Mouse (Mus musculus) liver, embryonic 13.5 days (tissue): ENCODE measurements at regions not wholly inside any gene's neighbourhood (a gene's known extent, or its start where the extent isn't known, plus 50 kb on each side); places are given as distances from the start of the nearest gene placed in this dataset.

ENCODE experiments used
- ATAC-seq: fragments of 200-750 bp; cut with Nextera tagmentation; 2 replicates; pipeline ENCODE4 v1.8.0; 2017; ENCODE audit warnings: low read depth, mild to moderate bottlenecking, moderate number of reproducible peaks, moderate library complexity
- DNase-seq: peaks from one replicate; pipeline ENCODE4 v3.0.0; 2022
- H3K27ac ChIP-seq: fragments of 300-500 bp; sonication (generic); 2 replicates; pipeline ENCODE4 v1.5.1; 2015; ENCODE audit warnings: moderate library complexity, mild to moderate bottlenecking, inconsistent platforms
- H3K27me3 ChIP-seq: fragments of 300-500 bp; sonication (generic); 2 replicates; pipeline ENCODE4 v1.6.1; 2015; ENCODE audit warnings: mild to moderate bottlenecking, inconsistent platforms
- H3K36me3 ChIP-seq: fragments of 300-500 bp; sonication (generic); 2 replicates; pipeline ENCODE4 v1.6.1; 2015; ENCODE audit warnings: mild to moderate bottlenecking, inconsistent platforms
- H3K4me1 ChIP-seq: fragments of 300-500 bp; sonication (generic); replicated peaks from 2 replicates; pipeline ENCODE4 v1.6.1; 2015; ENCODE audit warnings: inconsistent platforms
- H3K4me2 ChIP-seq: fragments of 300-500 bp; sonication (generic); 2 replicates; pipeline ENCODE4 v1.6.1; 2015; ENCODE audit warnings: inconsistent platforms, mild to moderate bottlenecking, moderate library complexity
- H3K4me3 ChIP-seq: fragments of 300-500 bp; sonication (generic); replicated peaks from 2 replicates; pipeline ENCODE4 v1.5.1; 2015; ENCODE audit warnings: mild to moderate bottlenecking, inconsistent platforms
- H3K9ac ChIP-seq: fragments of 300-500 bp; sonication (generic); 2 replicates; pipeline ENCODE4 v1.6.1; 2015; ENCODE audit warnings: mild to moderate bottlenecking, inconsistent platforms
- H3K9me3 ChIP-seq: fragments of 300-500 bp; sonication (generic); replicated peaks from 2 replicates; pipeline ENCODE4 v1.6.1; 2016; ENCODE audit warnings: inconsistent platforms
- WGBS: fragments of 180-500 bp; shearing (Covaris S2); methylation state at CpG from one replicate; pipeline ENCODE4 v1.1.7; 2015; ENCODE audit not compliant: insufficient replicate concordance; 5-methylcytosine and 5-hydroxymethylcytosine counted together

GRCm38 (mm10) chr4:98282275-98282674, 100.8 kb downstream of the Tm2d1 start:
- H3K9me3 ChIP-seq, result no peaks in the 10 kb centered on the region
- H3K4me1 ChIP-seq, result no peaks in the 10 kb centered on the region
- 24% methylated on average over 2 of the region's 2 CpGs for WGBS
- no peak overlapping the region for H3K27ac ChIP-seq
- no peaks in the 10 kb centered on the region for H3K36me3 ChIP-seq
- no peak overlapping the region for H3K4me2 ChIP-seq
- ATAC-seq (no peak), DNase-seq (no peak)
- no peaks in the 10 kb centered on the region for H3K27me3 ChIP-seq
- no peak overlapping the region for H3K4me3 ChIP-seq
- no peak overlapping the region for H3K9ac ChIP-seq

DNA sequence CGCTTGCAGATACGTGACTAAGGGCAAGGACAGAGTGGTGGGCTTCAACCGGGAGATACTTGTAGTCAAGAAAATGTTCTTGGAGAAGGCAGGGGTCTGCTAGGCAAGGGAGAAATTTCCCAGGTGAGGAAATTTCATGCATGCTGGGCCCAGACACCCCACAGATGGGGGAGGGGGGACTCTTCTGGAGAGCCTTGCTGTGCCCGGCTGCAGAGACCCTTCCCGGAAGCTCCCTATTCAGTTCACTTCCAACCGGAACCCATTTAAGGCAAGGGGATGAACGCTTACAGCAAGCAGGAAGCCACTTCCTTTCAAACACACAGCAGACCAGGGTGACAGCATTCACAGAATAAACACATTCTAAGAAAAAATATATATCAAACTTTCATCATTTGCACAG, 124.8 kb downstream of the Tm2d1 start:
- H3K9me3 ChIP-seq, result no peaks in the 10 kb centered on the region
- H3K4me2 ChIP-seq, result no peak overlapping the region
- H3K9ac ChIP-seq, result no peak overlapping the region
- H3K36me3 ChIP-seq, result no peaks in the 10 kb centered on the region
- 59% methylated on average over 7 of the region's 7 CpGs for WGBS
- no peak overlapping the region for H3K4me3 ChIP-seq
- no peaks in the 10 kb centered on the region for H3K4me1 ChIP-seq
- no peaks in the 10 kb centered on the region for H3K27me3 ChIP-seq
- DNase-seq (no peak), ATAC-seq (no peak)
- no peak overlapping the region for H3K27ac ChIP-seq

GRCm38 (mm10) chr4:98257711-98258110, 125.4 kb downstream of the Tm2d1 start:
- no peaks in the 10 kb centered on the region for H3K27me3 ChIP-seq
- H3K4me1 ChIP-seq, result no peaks in the 10 kb centered on the region
- no peak overlapping the region for H3K4me2 ChIP-seq
- H3K27ac ChIP-seq, result no peak overlapping the region
- no peak overlapping the region for H3K4me3 ChIP-seq
- no peaks in the 10 kb centered on the region for H3K36me3 ChIP-seq
- 85% methylated on average over 9 of the region's 9 CpGs for WGBS
- no peak overlapping the region for H3K9ac ChIP-seq
- no peak for ATAC-seq
- DNase-seq, result no peak
- H3K9me3 ChIP-seq, result no peaks in the 10 kb centered on the region

DNA sequence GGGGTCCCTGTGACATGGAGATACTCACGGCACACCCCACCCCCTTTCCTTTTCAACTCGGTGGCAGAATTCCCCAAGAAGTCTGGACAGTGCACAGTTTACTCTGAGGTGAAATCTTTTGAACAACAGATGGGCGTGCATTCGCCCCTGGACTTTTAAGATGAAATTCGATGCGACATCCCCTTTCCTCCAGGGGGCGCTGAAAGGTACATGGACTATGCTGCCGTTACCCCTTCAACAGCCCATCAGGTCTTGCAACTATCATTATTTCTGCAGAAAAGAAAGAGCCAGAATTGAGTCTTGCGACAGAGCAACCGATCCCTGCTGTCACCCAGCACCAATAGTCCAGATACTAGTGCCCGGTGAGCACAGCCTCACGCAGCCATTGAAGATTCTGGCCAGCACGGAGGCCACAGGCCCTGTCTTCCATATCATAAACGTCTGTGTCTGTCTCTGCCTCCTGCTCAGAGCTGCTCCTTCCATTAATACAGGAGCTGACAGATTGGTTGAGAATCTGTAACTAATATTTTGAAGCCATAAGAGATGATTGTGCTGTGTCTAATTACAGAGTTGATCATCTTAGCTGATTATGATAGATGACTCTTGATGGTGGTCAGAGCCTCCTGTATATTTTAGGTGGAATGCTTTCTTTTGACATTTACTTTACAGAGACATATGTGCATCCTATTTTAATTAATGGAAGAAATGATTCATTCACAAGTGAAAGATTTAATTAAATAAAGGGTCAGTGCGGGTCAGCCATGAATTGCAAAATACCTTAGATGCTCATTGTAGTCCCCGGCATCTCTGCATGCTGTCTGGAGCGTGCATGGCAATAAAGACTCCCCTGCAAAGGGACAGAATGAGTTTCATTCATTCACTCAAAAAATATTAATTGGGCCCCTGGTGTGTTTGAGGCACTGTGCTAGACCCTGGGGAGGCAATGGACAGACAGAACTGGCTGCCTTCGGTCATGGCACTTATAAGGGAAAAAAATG, 128.0 kb downstream of the Tm2d1 start:
- no peak for DNase-seq
- WGBS, result 57% methylated on average over 18 of the region's 18 CpGs

DNA sequence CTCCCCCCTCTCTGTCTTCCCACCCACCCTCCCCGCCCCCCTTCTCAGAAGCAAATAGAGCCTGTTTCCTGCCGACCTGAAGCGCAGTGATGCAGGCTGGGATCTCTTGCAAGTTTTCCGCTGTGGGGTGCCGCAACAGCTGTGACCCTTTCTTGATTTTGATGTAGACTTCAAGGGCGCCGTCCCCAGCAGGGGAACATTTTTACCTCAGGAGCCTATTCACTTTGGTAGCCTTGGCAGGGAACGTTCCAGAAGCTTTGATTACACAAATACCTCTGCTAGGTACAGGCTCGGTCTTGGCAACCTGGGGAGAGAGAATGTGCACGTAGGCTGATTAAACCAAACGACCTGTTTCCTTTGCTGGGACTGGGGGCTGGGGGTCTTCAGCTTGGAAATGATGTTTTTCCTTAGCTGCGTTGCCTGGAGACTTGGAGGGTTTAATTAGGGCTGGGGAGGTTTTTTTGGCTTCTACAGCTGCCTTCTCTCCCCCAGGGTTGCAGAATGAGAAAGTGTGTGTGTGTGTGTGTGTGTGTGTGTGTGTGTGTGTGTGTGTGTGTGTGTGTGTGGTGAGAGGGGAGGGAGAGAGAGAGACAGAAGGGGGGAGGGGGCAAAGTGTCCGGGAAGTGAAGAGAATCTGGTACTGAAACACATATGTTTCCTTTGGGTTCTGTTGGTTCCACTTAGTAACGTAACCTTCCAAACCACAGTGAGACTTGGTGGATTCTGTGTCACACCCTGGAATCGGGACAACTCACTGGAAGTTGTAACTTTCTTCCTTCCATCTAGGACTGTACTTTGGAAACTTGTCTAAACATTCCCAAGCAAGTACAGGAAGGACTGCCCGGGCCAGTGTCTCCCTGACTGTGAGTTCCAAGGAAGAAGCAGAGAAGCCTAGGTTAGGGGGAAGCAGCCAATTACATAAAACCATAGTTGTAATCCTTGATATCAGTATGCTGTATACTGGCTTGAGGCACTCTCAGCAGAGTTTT, 138.9 kb downstream of the Tm2d1 start:
- ATAC-seq (no peak), DNase-seq (no peak)
- Histone ChIP-seq H3K27me3 (no peaks in the 10 kb centered on the region; the same call in 1 of the 2 replicates), H3K27ac (no peak overlapping the region), H3K36me3 (no peaks in the 10 kb centered on the region), H3K4me3 (no peak overlapping the region), H3K4me1 (peaks cover 17% of the 10 kb centered on the region), H3K9me3 (no peaks in the 10 kb centered on the region), H3K9ac (no peak overlapping the region), H3K4me2 (no peak overlapping the region)
- 12% methylated on average over 15 of the region's 16 CpGs for WGBS

More for the DNA sequence above, 128.0 kb downstream of the Tm2d1 start:
- Histone ChIP-seq H3K36me3 (no peaks in the 10 kb centered on the region), H3K27ac (no peak overlapping the region), H3K9me3 (no peaks in the 10 kb centered on the region), H3K4me3 (no peak overlapping the region), H3K27me3 (no peaks in the 10 kb centered on the region), H3K4me2 (no peak overlapping the region), H3K9ac (no peak overlapping the region), H3K4me1 (no peaks in the 10 kb centered on the region)
- ATAC-seq, result no peak

DNA sequence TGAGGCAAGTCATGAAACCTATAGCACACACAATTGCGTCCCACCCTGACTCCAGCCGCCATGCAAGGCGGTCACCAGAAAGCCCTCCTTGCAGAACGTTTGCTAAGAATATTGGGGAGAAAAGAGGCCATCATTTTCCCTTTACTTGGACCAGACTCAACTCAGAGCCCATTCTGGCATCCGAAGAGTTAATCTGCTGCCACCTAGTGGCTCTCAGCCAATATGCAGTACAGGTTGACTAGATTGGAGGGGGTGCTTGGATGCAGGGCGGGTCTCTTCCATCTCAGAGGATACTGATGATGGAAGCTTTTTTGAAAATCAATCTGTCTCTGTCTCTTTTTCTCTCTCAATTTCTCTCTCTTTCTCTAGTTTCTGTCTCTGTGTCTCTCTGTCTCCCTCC, 139.6 kb downstream of the Tm2d1 start:
- Histone ChIP-seq H3K9ac (no peak overlapping the region), H3K4me1 (peaks cover 17% of the 10 kb centered on the region), H3K4me3 (no peak overlapping the region), H3K36me3 (no peaks in the 10 kb centered on the region), H3K27ac (no peak overlapping the region), H3K9me3 (no peaks in the 10 kb centered on the region), H3K4me2 (no peak overlapping the region), H3K27me3 (no peaks in the 10 kb centered on the region; the same call in 1 of the 2 replicates)
- DNase-seq (peak; percentile 5), ATAC-seq (no peak)
- whole genome bisulfite sequencing, result 4% methylated on average over 6 of the region's 6 CpGs

DNA sequence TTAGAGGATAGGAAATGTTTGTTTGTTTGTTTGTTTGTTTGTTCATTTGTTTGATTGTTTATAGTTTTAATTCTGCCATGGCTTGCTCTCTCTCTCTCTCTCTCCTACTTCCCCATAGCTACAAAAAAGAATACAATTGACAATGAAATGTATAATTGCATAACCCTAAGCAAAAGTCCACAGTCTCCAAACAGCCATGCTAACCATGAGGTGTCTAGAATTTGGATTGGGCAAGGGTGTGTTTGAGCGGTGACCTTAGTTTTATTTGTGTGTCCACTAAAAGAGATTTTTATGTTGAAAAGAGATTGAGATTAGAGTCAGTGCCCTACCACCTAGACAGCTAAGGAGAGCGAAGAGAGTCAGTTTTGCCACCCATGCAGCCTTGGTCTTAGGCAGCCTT, 141.2 kb downstream of the Tm2d1 start:
- ATAC-seq, result no peak
- Histone ChIP-seq H3K4me2 (no peak overlapping the region), H3K27me3 (no peaks in the 10 kb centered on the region; the same call in 1 of the 2 replicates), H3K4me1 (peaks cover 17% of the 10 kb centered on the region), H3K9me3 (no peaks in the 10 kb centered on the region), H3K4me3 (no peak overlapping the region), H3K36me3 (no peaks in the 10 kb centered on the region), H3K9ac (no peak overlapping the region), H3K27ac (no peak overlapping the region)
- DNase-seq, result no peak
- 78% methylated on average over 2 of the region's 2 CpGs for WGBS

DNA sequence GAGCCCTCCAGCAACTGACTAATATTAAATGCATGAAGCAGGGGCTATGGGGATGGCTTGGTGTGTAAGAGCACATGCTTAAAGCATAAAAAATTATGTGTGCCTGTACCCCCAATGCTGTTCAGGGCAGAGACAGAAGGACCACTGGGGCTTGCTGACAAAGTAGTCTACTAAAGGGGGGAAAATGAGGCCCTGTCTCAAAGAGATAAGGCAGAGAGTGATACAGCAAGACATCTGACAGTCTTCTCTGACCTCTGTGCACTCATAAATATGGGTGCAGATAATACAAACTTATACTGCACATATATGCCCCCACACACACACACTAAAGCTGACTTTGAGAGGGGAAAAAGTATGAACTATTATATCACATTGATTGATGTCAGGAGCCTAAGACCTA, 142.8 kb downstream of the Tm2d1 start:
- Histone ChIP-seq H3K9me3 (no peaks in the 10 kb centered on the region), H3K27me3 (no peaks in the 10 kb centered on the region; the same call in 1 of the 2 replicates), H3K4me1 (peaks cover 17% of the 10 kb centered on the region), H3K4me3 (no peak overlapping the region), H3K9ac (no peak overlapping the region), H3K4me2 (no peak overlapping the region), H3K27ac (no peak overlapping the region), H3K36me3 (no peaks in the 10 kb centered on the region)
- DNase-seq (peak; percentile 11), ATAC-seq (peak; percentile 84)

- Histone ChIP-seq H3K4me1 (peaks cover 17% of the 10 kb centered on the region), H3K4me3 (no peak overlapping the region), H3K27ac (no peak overlapping the region), H3K27me3 (no peaks in the 10 kb centered on the region; the same call in 1 of the 2 replicates), H3K9me3 (no peaks in the 10 kb centered on the region), H3K9ac (no peak overlapping the region), H3K36me3 (no peaks in the 10 kb centered on the region), H3K4me2 (no peak overlapping the region)
- 66% methylated on average over 4 of the region's 4 CpGs for WGBS
- ATAC-seq, result no peak
- DNase-seq, result no peak
These were observed 145.0 kb downstream of the Tm2d1 start for GRCm38 (mm10) chr4:98238075-98238474.

DNA sequence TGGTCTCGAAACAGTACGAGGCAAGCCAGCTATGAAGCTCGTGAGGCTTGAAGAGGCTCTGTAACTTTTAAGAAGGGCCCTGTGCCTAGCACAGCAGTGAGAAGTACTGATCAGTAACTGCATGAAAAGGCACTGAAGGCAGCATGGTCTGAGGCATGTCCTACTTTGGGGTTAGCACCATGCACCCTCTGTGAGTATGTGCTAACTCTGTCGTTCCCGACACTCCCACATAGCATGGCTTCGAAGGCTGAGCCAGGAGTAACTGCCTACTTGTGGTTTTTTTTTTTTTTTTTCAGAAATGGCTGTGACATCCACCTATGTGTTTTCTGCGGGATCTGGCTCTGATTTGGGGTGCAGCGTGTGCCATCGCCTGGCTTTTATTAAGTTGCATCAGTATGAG, 145.6 kb downstream of the Tm2d1 start:
- H3K4me2 ChIP-seq, result no peak overlapping the region
- no peaks in the 10 kb centered on the region for H3K36me3 ChIP-seq
- no peaks in the 10 kb centered on the region for H3K9me3 ChIP-seq
- no peaks in the 10 kb centered on the region for H3K27me3 ChIP-seq
- WGBS, result 72% methylated on average over 9 of the region's 9 CpGs
- peaks cover 17% of the 10 kb centered on the region for H3K4me1 ChIP-seq
- no peak overlapping the region for H3K4me3 ChIP-seq
- ATAC-seq, result no peak
- H3K9ac ChIP-seq, result no peak overlapping the region
- H3K27ac ChIP-seq, result no peak overlapping the region
- no peak for DNase-seq
